In genomic region chr2:140427283-140427682, GRCm38 (mm10) we compare ENCODE assay signal across 10 mouse cellular contexts. TPM values are rescaled to one million over a fixed set of nuclear protein-coding genes. Genes with fewer than 3 reads are reported as not detected.
A peak's percentile ranks its signal among the peaks of the same experiment; 100 is the strongest.
DNase-seq lines count a peak whose midpoint lies in the region; ATAC-seq lines count a peak whose summit lies in the region.
"Had no signal": no experiment of that assay in that cellular context is flagged by ENCODE, and none has a peak within 500 bp of the region (broad histone marks: within the 10 kb centered on the region; RNA-seq: fewer than 3 reads in every experiment).

No protein-coding gene starts in this region.

- H3K4me1 ChIP-seq in kidney, embryonic 15.5 days = no peaks in the 10 kb centered on the region
- H3K4me1 ChIP-seq in intestine, embryonic 16.5 days (ENCODE audit: control insufficient read depth, insufficient read depth, low read length) = no peaks in the 10 kb centered on the region
- H3K4me1 ChIP-seq in midbrain, embryonic 13.5 days (replicated peaks) = no peaks in the 10 kb centered on the region
- no peaks in the 10 kb centered on the region for H3K4me1 ChIP-seq in heart, embryonic 10.5 days
- H3K4me1 ChIP-seq: embryonic facial prominence, embryonic 15.5 days had no signal

- no peaks in the 10 kb centered on the region for H3K27me3 ChIP-seq in kidney, embryonic 15.5 days
- H3K27me3 ChIP-seq in intestine, embryonic 16.5 days (replicated peaks; ENCODE audit: control insufficient read depth, insufficient read depth, low read length) = no peaks in the 10 kb centered on the region
- no peaks in the 10 kb centered on the region for H3K27me3 ChIP-seq in midbrain, embryonic 13.5 days
- no peaks in the 10 kb centered on the region for H3K27me3 ChIP-seq in heart, embryonic 10.5 days (ENCODE audit: insufficient read depth, poor library complexity, severe bottlenecking)
- H3K27me3 ChIP-seq: embryonic facial prominence, embryonic 15.5 days had no signal

- no peak overlapping the region for H3K9ac ChIP-seq in kidney, embryonic 15.5 days
- no peak overlapping the region for H3K9ac ChIP-seq in intestine, embryonic 16.5 days (ENCODE audit: low read depth, low read length)
- H3K9ac ChIP-seq in midbrain, embryonic 13.5 days (replicated peaks) = no peak overlapping the region
- H3K9ac ChIP-seq: embryonic facial prominence, embryonic 15.5 days had no signal

- H3K27ac ChIP-seq in kidney, embryonic 15.5 days = no peak overlapping the region
- no peak overlapping the region for H3K27ac ChIP-seq in intestine, embryonic 16.5 days (ENCODE audit: low read length)
- no peak overlapping the region for H3K27ac ChIP-seq in midbrain, embryonic 13.5 days
- no peak overlapping the region for H3K27ac ChIP-seq in heart, embryonic 10.5 days
- H3K27ac ChIP-seq: embryonic facial prominence, embryonic 15.5 days had no signal

- no peaks in the 10 kb centered on the region for H3K36me3 ChIP-seq in kidney, embryonic 15.5 days
- no peaks in the 10 kb centered on the region for H3K36me3 ChIP-seq in intestine, embryonic 16.5 days (ENCODE audit: control insufficient read depth, insufficient read depth, low read length)
- no peaks in the 10 kb centered on the region for H3K36me3 ChIP-seq in midbrain, embryonic 13.5 days
- H3K36me3 ChIP-seq in heart, embryonic 10.5 days = no peaks in the 10 kb centered on the region
- H3K36me3 ChIP-seq: embryonic facial prominence, embryonic 15.5 days had no signal

- no peaks in the 10 kb centered on the region for H3K9me3 ChIP-seq in kidney, embryonic 15.5 days (replicated peaks)
- H3K9me3 ChIP-seq in intestine, embryonic 16.5 days (ENCODE audit: control insufficient read depth, low read length) = no peaks in the 10 kb centered on the region
- no peaks in the 10 kb centered on the region for H3K9me3 ChIP-seq in midbrain, embryonic 13.5 days
- H3K9me3 ChIP-seq in heart, embryonic 10.5 days = no peaks in the 10 kb centered on the region
- H3K9me3 ChIP-seq: embryonic facial prominence, embryonic 15.5 days had no signal

- no peak for DNase-seq in kidney, postnatal 10 days
- peak; percentile 5 for DNase-seq in Muller cell, postnatal 12 days (ENCODE audit: inconsistent ontology term)
- DNase-seq in embryo, embryonic 10 days (ENCODE audit: low spot score) = peak; percentile 49
- DNase-seq in urinary bladder, adult 18-20 months (ENCODE audit: low spot score in 2 of 2) = no peak
- no peak for DNase-seq in heart, embryonic 10.5 days (ENCODE audit: low spot score)

- H3K4me2 ChIP-seq in kidney, embryonic 15.5 days = no peak overlapping the region
- no peak overlapping the region for H3K4me2 ChIP-seq in intestine, embryonic 16.5 days (ENCODE audit: low read depth, low read length)
- H3K4me2 ChIP-seq in midbrain, embryonic 13.5 days (replicated peaks) = no peak overlapping the region
- H3K4me2 ChIP-seq: embryonic facial prominence, embryonic 15.5 days had no signal

- 0 out of 2 replicates have a peak, but pooled peaks have one; percentile 40 for ATAC-seq in kidney, embryonic 15.5 days (replicated peaks; ENCODE audit: low FRiP score)
- ATAC-seq in intestine, embryonic 16.5 days = peak; percentile 40; the same call in 1 of the 2 replicates
- peak; percentile 56; the same call in 1 of the 2 replicates for ATAC-seq in midbrain, embryonic 13.5 days

- no peak overlapping the region for H3K4me3 ChIP-seq in kidney, embryonic 15.5 days (replicated peaks)
- H3K4me3 ChIP-seq in intestine, embryonic 16.5 days (ENCODE audit: low read length) = no peak overlapping the region
- H3K4me3 ChIP-seq in midbrain, embryonic 13.5 days (replicated peaks) = no peak overlapping the region
- no peak overlapping the region for H3K4me3 ChIP-seq in heart, embryonic 10.5 days
- H3K4me3 ChIP-seq: embryonic facial prominence, embryonic 15.5 days had no signal

- WGBS in kidney, embryonic 15.5 days = 16% methylated on average over 4 of the region's 4 CpGs
- 16% methylated on average over 4 of the region's 4 CpGs for WGBS in intestine, embryonic 16.5 days
- 21% methylated on average over 4 of the region's 4 CpGs for WGBS in midbrain, embryonic 13.5 days
- 12% methylated on average over 4 of the region's 4 CpGs for WGBS in heart, embryonic 10.5 days

RNA-seq across cellular contexts. Expression of gene Macrod2, which starts 32.2 kb away (rescaled TPM):
- 31.7 and 34.8 TPM in 2 replicates for polyA plus RNA-seq in kidney, embryonic 15.5 days (2015; fragmentation: Nextera tagmentation; extraction: Ambion mirVana)
- polyA plus RNA-seq in intestine, embryonic 16.5 days (2015; fragmentation: Nextera tagmentation; extraction: Ambion mirVana) = 31.8 and 32.9 TPM in 2 replicates
- polyA plus RNA-seq in midbrain, embryonic 13.5 days (2015; fragmentation: Nextera tagmentation; extraction: Ambion mirVana) = 74.8 and 75.4 TPM in 2 replicates
- polyA plus RNA-seq in heart, embryonic 10.5 days (2016; fragmentation: Nextera tagmentation; extraction: Ambion mirVana) = 26.5 and 26.7 TPM in 2 replicates

RNA-seq across cellular contexts. Expression of gene Sel1l2, which starts 37.8 kb away (rescaled TPM):
- polyA plus RNA-seq in kidney, embryonic 15.5 days (2015; fragmentation: Nextera tagmentation; extraction: Ambion mirVana) = not detected in 2 replicates
- not detected in 2 replicates for polyA plus RNA-seq in intestine, embryonic 16.5 days (2015; fragmentation: Nextera tagmentation; extraction: Ambion mirVana)
- not detected in 2 replicates for polyA plus RNA-seq in midbrain, embryonic 13.5 days (2015; fragmentation: Nextera tagmentation; extraction: Ambion mirVana)
- not detected in 2 replicates for polyA plus RNA-seq in heart, embryonic 10.5 days (2016; fragmentation: Nextera tagmentation; extraction: Ambion mirVana)
- polyA plus RNA-seq: embryonic facial prominence, embryonic 15.5 days; liver, embryonic 16.5 days had no signal

Comparison
In these comparisons a context has a peak if more than half of its experiments do, and no peak if none do; other contexts are left out.
1. DNase-seq: peak in Muller cell, postnatal 12 days (single experiment) and embryo, embryonic 10 days (single experiment); none in kidney, postnatal 10 days (single experiment), urinary bladder, adult 18-20 months (0 of 2) and heart, embryonic 10.5 days (single experiment).
2. Peak in every context shown above with its lines, with median percentiles within 50 percentile points of each other: ATAC-seq.